Mouse (Mus musculus) intestine, postnatal 0 days (tissue): Measurements from ENCODE around the gene Adcy4. TPM values are rescaled to one million over a fixed set of nuclear protein-coding genes. Genes with fewer than 3 reads are reported as not detected.

Source experiments
- ATAC-seq: fragments of 200-750 bp; cut with Nextera tagmentation; 2 replicates; pipeline ENCODE4 v1.8.0; 2017; ENCODE audit warnings: mild to moderate bottlenecking, moderate TSS enrichment, moderate library complexity
- H3K27ac ChIP-seq: fragments of 300-500 bp; sonication (generic); 2 replicates; pipeline ENCODE4 v1.5.1; 2014; ENCODE audit warnings: mild to moderate bottlenecking, low read depth, low read length, moderate library complexity
- H3K27me3 ChIP-seq: fragments of 300-500 bp; sonication (generic); replicated peaks from 2 replicates; pipeline ENCODE4 v1.6.1; 2014; ENCODE audit warnings: low read length, mixed read lengths; ENCODE audit not compliant: control insufficient read depth, insufficient read depth
- H3K36me3 ChIP-seq: fragments of 300-500 bp; sonication (generic); 2 replicates; pipeline ENCODE4 v1.6.1; 2014; ENCODE audit warnings: mild to moderate bottlenecking, moderate library complexity; ENCODE audit not compliant: control insufficient read depth, insufficient read depth
- H3K4me1 ChIP-seq: fragments of 300-500 bp; sonication (generic); replicated peaks from 2 replicates; pipeline ENCODE4 v1.6.1; 2014; ENCODE audit warnings: antibody characterized with exemption, low read length, mixed read lengths; ENCODE audit not compliant: control insufficient read depth, insufficient read depth
- H3K4me2 ChIP-seq: fragments of 300-500 bp; sonication (generic); replicated peaks from 2 replicates; pipeline ENCODE4 v1.6.1; 2014; ENCODE audit warnings: low read depth, mild to moderate bottlenecking, moderate library complexity
- H3K4me3 ChIP-seq: fragments of 300-500 bp; sonication (generic); 2 replicates; pipeline ENCODE4 v1.5.1; 2014; ENCODE audit warnings: low read depth, low read length
- H3K9ac ChIP-seq: fragments of 300-500 bp; sonication (generic); 2 replicates; pipeline ENCODE4 v1.6.1; 2014; ENCODE audit warnings: mild to moderate bottlenecking, low read depth, low read length
- H3K9me3 ChIP-seq: fragments of 300-500 bp; sonication (generic); 2 replicates; pipeline ENCODE4 v1.6.1; 2016; ENCODE audit warnings: mixed run types; ENCODE audit not compliant: control insufficient read depth
- CTCF ChIP-seq: sonication (generic); IDR thresholded peaks from 2 replicates; pipeline ENCODE4 v1.5.1; 2016; ENCODE audit warnings: low read depth, mild to moderate bottlenecking, control low read depth, antibody characterized with exemption, moderate library complexity
- WGBS: fragments of 180-500 bp; shearing (Covaris S2); extraction: QIAGEN DNeasy Blood & Tissue Kit; methylation state at CpG from one replicate; pipeline ENCODE4 v1.1.7; 2014; 5-methylcytosine and 5-hydroxymethylcytosine counted together
- polyA plus RNA-seq: library from polyadenylated mRNA; unstranded; fragments of >200 nt; fragmentation: Nextera tagmentation; extraction: Ambion mirVana; gene quantifications from 2 replicates; pipeline ENCODE4 v1.2.1, GENCODE M21; 2015

Adcy4 gene
- polyA plus RNA-seq, 1 experiment from 2014 or later, result 4.3 TPM

DNA sequence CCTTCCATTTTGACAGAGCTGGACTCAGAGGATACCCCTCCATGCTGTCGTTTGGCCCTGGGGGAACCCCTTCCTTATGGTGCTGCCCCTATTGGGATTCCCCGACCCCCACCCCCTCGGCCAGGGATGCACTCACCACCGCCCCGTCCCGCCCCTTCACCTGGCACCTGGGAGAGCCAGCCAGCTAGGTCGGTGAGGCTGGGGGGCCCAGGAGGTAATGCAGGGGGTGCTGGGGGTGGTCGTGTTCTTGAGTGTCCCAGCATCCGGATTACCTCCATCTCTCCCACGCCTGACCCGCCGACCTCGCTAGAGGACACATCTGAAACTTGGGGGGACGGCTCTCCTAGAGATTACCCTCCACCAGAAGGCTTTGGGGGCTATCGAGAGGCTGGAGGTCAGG, 42.2 kb upstream of the Adcy4 start:
- no peak for TF ChIP-seq CTCF
- Histone ChIP-seq H3K27me3 (0 out of 2 replicates have a peak, but pooled peaks cover 12% of the 10 kb centered on the region), H3K4me1 (no peaks in the 10 kb centered on the region; the same call in 1 of the 2 replicates), H3K4me3 (peak overlapping the region; percentile 58), H3K36me3 (0 out of 2 replicates have a peak, but pooled peaks cover 6% of the 10 kb centered on the region), H3K4me2 (peak overlapping the region; percentile 85), H3K9ac (no peak overlapping the region), H3K27ac (no peak overlapping the region), H3K9me3 (no peaks in the 10 kb centered on the region)
- 23% methylated on average over 15 of the region's 15 CpGs for WGBS
- ATAC-seq, result no peak

GRCm38 (mm10) chr14:55825216-55826051, 41.5 kb upstream of the Adcy4 start:
- Histone ChIP-seq H3K4me1 (no peaks in the 10 kb centered on the region; the same call in 1 of the 2 replicates), H3K36me3 (0 out of 2 replicates have a peak, but pooled peaks cover 4% of the 10 kb centered on the region), H3K4me2 (peak overlapping the region; percentile 85), H3K27ac (peak overlapping the region; percentile 77), H3K9ac (peak overlapping the region; percentile 69), H3K9me3 (no peaks in the 10 kb centered on the region), H3K27me3 (0 out of 2 replicates have a peak, but pooled peaks cover 12% of the 10 kb centered on the region), H3K4me3 (peak overlapping the region; percentile 58)
- no peak for ATAC-seq
- WGBS, result 6% methylated on average over 21 of the region's 37 CpGs
- peak; percentile 39 for TF ChIP-seq CTCF

GRCm38 (mm10) chr14:55824481-55825215, 40.8 kb upstream of the Adcy4 start:
- ATAC-seq, result no peak
- peak overlapping the region; percentile 69 for H3K9ac ChIP-seq
- WGBS, result 3% methylated on average over 32 of the region's 32 CpGs
- peak overlapping the region; percentile 77 for H3K27ac ChIP-seq
- H3K9me3 ChIP-seq, result no peaks in the 10 kb centered on the region
- no peak for TF ChIP-seq CTCF
- no peaks in the 10 kb centered on the region; the same call in 1 of the 2 replicates for H3K4me1 ChIP-seq
- H3K36me3 ChIP-seq, result no peaks in the 10 kb centered on the region
- H3K27me3 ChIP-seq, result 0 out of 2 replicates have a peak, but pooled peaks cover 12% of the 10 kb centered on the region
- peak overlapping the region; percentile 58 for H3K4me3 ChIP-seq
- H3K4me2 ChIP-seq, result peak overlapping the region; percentile 85

GRCm38 (mm10) chr14:55824001-55824480, 40.1 kb upstream of the Adcy4 start:
- H3K27ac ChIP-seq, result peak overlapping the region; percentile 70
- H3K9ac ChIP-seq, result peak overlapping the region; percentile 54; the same call in 1 of the 2 replicates
- no peak for ATAC-seq
- TF ChIP-seq CTCF, result no peak
- H3K4me1 ChIP-seq, result no peaks in the 10 kb centered on the region; the same call in 1 of the 2 replicates
- peak overlapping the region; percentile 85 for H3K4me2 ChIP-seq
- no peaks in the 10 kb centered on the region for H3K9me3 ChIP-seq
- peak overlapping the region; percentile 58 for H3K4me3 ChIP-seq
- 3% methylated on average over 10 of the region's 10 CpGs for WGBS
- 0 out of 2 replicates have a peak, but pooled peaks cover 12% of the 10 kb centered on the region for H3K27me3 ChIP-seq
- no peaks in the 10 kb centered on the region for H3K36me3 ChIP-seq

GRCm38 (mm10) chr14:55822991-55823762, 39.3 kb upstream of the Adcy4 start, which contains the start of gene Nfatc4:
Gene Nfatc4, plus strand, starts transcription at chr14:55823144.
- H3K9ac ChIP-seq, result peak within 1 kb of the TSS; percentile 54
- H3K4me2 ChIP-seq, result peak within 1 kb of the TSS; percentile 85
- under 1% methylated on average over 46 of the region's 46 CpGs for WGBS
- TF ChIP-seq CTCF, result no peak; the same call in 1 of the 2 replicates
- H3K27ac ChIP-seq, result peak within 1 kb of the TSS; percentile 70
- H3K4me1 ChIP-seq, result no peaks in the 10 kb centered on the region; the same call in 1 of the 2 replicates
- 0 out of 2 replicates have a peak, but pooled peaks cover 12% of the 10 kb centered on the region for H3K27me3 ChIP-seq
- H3K36me3 ChIP-seq, result no peaks in the 10 kb centered on the region
- H3K9me3 ChIP-seq, result no peaks in the 10 kb centered on the region
- peak; percentile 51 for ATAC-seq
- H3K4me3 ChIP-seq, result peak within 1 kb of the TSS; percentile 58
